Mouse (Mus musculus) heart, postnatal 0 days (tissue): Measurements from ENCODE around the gene Inpp5d.

Experiments
- CTCF ChIP-seq: IDR thresholded peaks from 2 replicates; pipeline ENCODE4 v1.5.1; 2016; ENCODE audit warnings: antibody characterized with exemption, control low read depth, low read depth
- EP300 ChIP-seq: IDR thresholded peaks from 2 replicates; pipeline ENCODE4 v1.6.1; 2016; ENCODE audit warnings: antibody characterized with exemption, low read depth

DNA sequence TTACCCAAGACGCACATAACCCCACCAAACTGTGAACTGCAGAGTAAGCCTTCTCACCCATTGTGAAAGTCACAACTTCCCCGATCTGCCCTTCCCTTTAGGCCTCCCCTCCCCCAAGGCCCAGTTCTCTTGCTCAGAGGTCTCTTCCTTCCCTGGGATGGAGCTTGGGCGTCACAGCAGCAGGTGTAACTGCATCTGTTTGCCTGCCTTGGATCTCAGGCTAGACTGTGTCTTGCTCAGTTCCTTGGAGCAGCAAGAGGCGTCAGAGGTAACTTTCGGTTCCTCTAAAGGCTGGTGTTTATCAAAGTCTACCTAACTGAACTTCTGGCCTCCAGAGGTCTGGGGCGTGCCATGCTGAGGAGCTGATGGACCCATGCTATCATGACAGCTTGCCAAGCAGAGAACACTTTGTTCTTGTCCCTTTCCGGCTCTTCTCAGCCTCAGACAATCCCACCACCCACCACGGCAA lies 30.5 kb downstream of the Inpp5d start:
- TF ChIP-seq CTCF = no peak
- TF ChIP-seq EP300 = no peak
